Mouse (Mus musculus): ENCODE data around the gene Plscr4. TPM values are rescaled to one million over a fixed set of nuclear protein-coding genes. Genes with fewer than 3 reads are reported as not detected.

The Plscr4 gene
- polyA plus RNA-seq, 2 experiments = 0.35 to 0.46 TPM

- Histone ChIP-seq H3K4me1 (replicated peaks; ENCODE audit: control insufficient read depth in 2 of 2, insufficient read depth in 2 of 2, low read length in 1 of 2) (no peaks in the 10 kb centered on the region), H3K9ac (replicated peaks) (no peak overlapping the region), H3K36me3 (replicated peaks; ENCODE audit: control insufficient read depth, insufficient read depth, low read depth) (no peaks in the 10 kb centered on the region), H3K4me3 (ENCODE audit: insufficient read depth in 1 of 2, low read depth in 2 of 2, low read length in 2 of 2) (no peak overlapping the region), H3K27me3 (ENCODE audit: control insufficient read depth, insufficient read depth, low read length) (no peaks in the 10 kb centered on the region), H3K27ac (no peak overlapping the region), H3K4me2 (ENCODE audit: low read depth) (no peak overlapping the region), H3K9me3 (ENCODE audit: control insufficient read depth, low read length) (no peaks in the 10 kb centered on the region)
- no peak for ATAC-seq (ENCODE audit: insufficient read depth)
- TF ChIP-seq CTCF (IDR thresholded peaks at IDR 0.05; ENCODE audit: low read depth) (no peak), EP300 (IDR thresholded peaks at IDR 0.05; ENCODE audit: low read depth) (no peak)
- DNase-seq (ENCODE audit: low read depth in 3 of 3, low spot score in 3 of 3) = no peak
- 48% methylated on average over 4 of the region's 4 CpGs for WGBS (ENCODE audit: insufficient replicate concordance)
Measured at GRCm38 (mm10) chr9:92441468-92441867, 15.7 kb upstream of the Plscr4 start.

DNA sequence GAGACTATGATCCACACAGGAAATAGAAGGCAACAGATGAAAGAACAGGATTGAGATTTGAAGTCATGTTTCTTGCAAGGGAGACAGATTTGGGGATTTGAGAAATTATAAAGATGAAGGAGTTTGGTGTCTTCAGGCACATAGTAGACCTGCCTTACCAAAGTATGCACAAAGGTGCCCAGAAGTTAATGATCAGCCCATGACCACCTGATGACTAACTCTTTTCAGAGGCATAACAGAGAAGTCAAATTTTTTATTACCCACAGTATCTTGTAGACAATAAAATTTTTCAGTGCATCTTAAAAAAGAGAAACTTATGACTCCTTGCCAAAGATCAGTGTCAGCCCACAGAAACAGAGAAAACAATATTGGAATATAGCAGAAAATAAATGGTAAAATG, 12.6 kb upstream of the Plscr4 start:
- H3K9me3 ChIP-seq (ENCODE audit: control insufficient read depth, low read length) = no peaks in the 10 kb centered on the region
- H3K9ac ChIP-seq (replicated peaks) = no peak overlapping the region
- H3K4me1 ChIP-seq (replicated peaks; ENCODE audit: control insufficient read depth in 2 of 2, insufficient read depth in 2 of 2, low read length in 1 of 2) = no peaks in the 10 kb centered on the region
- TF ChIP-seq CTCF (IDR thresholded peaks at IDR 0.05; ENCODE audit: low read depth) (no peak), EP300 (IDR thresholded peaks at IDR 0.05; ENCODE audit: low read depth) (no peak)
- ATAC-seq (ENCODE audit: insufficient read depth) (no peak), DNase-seq (ENCODE audit: low read depth in 3 of 3, low spot score in 3 of 3) (no peak)
- no peaks in the 10 kb centered on the region for H3K36me3 ChIP-seq (replicated peaks; ENCODE audit: control insufficient read depth, insufficient read depth, low read depth)
- no peak overlapping the region for H3K4me3 ChIP-seq (ENCODE audit: insufficient read depth in 1 of 2, low read depth in 2 of 2, low read length in 2 of 2)
- no peaks in the 10 kb centered on the region for H3K27me3 ChIP-seq (ENCODE audit: control insufficient read depth, insufficient read depth, low read length)
- no peak overlapping the region for H3K27ac ChIP-seq
- no peak overlapping the region for H3K4me2 ChIP-seq (ENCODE audit: low read depth)

GRCm38 (mm10) chr9:92456605-92457004, 568 bp upstream of the Plscr4 start:
- H3K27me3 ChIP-seq (ENCODE audit: control insufficient read depth, insufficient read depth, low read length) = no peaks in the 10 kb centered on the region
- no peak for ATAC-seq (ENCODE audit: insufficient read depth)

DNA sequence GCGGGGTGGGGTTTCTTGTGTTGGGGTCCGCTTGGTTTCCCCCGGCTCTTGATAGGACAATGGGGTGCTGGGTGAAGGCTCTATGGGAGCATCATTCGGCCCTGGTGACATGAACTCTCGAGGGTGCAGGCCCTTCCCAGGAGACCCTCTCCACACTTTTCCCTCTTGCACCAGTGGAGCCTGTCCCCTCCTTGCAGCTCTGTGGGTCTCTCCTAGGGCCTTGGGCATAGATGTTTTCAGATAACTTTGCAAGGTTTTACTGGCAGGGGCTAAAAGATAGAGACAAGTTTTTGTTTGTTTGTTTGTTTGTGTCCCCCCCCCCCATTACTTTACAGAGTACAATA, 858 bp downstream of the Plscr4 start:
- Histone ChIP-seq H3K4me1 (replicated peaks; ENCODE audit: control insufficient read depth in 2 of 2, insufficient read depth in 2 of 2, low read length in 1 of 2) (peaks cover 0 to 2% of the 10 kb centered on the region in 2 experiments; a peak in 1 of 4 replicates), H3K9ac (replicated peaks) (peak overlapping the region; percentile 50), H3K4me2 (ENCODE audit: low read depth) (peak overlapping the region; percentile 75), H3K4me3 (ENCODE audit: insufficient read depth in 1 of 2, low read depth in 2 of 2, low read length in 2 of 2) (peak overlapping the region; percentile 49 to 61), H3K36me3 (replicated peaks; ENCODE audit: control insufficient read depth, insufficient read depth, low read depth) (no peaks in the 10 kb centered on the region), H3K27ac (no peak overlapping the region), H3K9me3 (ENCODE audit: control insufficient read depth, low read length) (no peaks in the 10 kb centered on the region), H3K27me3 (ENCODE audit: control insufficient read depth, insufficient read depth, low read length) (no peaks in the 10 kb centered on the region)
- 4% methylated on average over 5 of the region's 5 CpGs for WGBS (ENCODE audit: insufficient replicate concordance)
- TF ChIP-seq CTCF (IDR thresholded peaks at IDR 0.05; ENCODE audit: low read depth) (no peak), EP300 (IDR thresholded peaks at IDR 0.05; ENCODE audit: low read depth) (no peak)
- DNase-seq (ENCODE audit: low read depth in 3 of 3, low spot score in 3 of 3) (no peak), ATAC-seq (ENCODE audit: insufficient read depth) (no peak)

More at GRCm38 (mm10) chr9:92456605-92457004, 568 bp upstream of the Plscr4 start:
- H3K9ac ChIP-seq (replicated peaks) = no peak overlapping the region
- H3K4me1 ChIP-seq (replicated peaks; ENCODE audit: control insufficient read depth in 2 of 2, insufficient read depth in 2 of 2, low read length in 1 of 2) = peaks cover 0 to 2% of the 10 kb centered on the region in 2 experiments; a peak in 1 of 4 replicates
- H3K4me3 ChIP-seq (ENCODE audit: insufficient read depth in 1 of 2, low read depth in 2 of 2, low read length in 2 of 2) = no peak overlapping the region
- 68% methylated on average over 3 of the region's 3 CpGs for WGBS (ENCODE audit: insufficient replicate concordance)
- DNase-seq (ENCODE audit: low read depth in 3 of 3, low spot score in 3 of 3) = no peak
- H3K36me3 ChIP-seq (replicated peaks; ENCODE audit: control insufficient read depth, insufficient read depth, low read depth) = no peaks in the 10 kb centered on the region
- no peak for TF ChIP-seq EP300 (IDR thresholded peaks at IDR 0.05; ENCODE audit: low read depth)
- TF ChIP-seq CTCF (IDR thresholded peaks at IDR 0.05; ENCODE audit: low read depth) = no peak
- H3K4me2 ChIP-seq (ENCODE audit: low read depth) = no peak overlapping the region
- H3K27ac ChIP-seq = no peak overlapping the region
- no peaks in the 10 kb centered on the region for H3K9me3 ChIP-seq (ENCODE audit: control insufficient read depth, low read length)

- no peak overlapping the region for H3K27ac ChIP-seq
- H3K4me3 ChIP-seq (ENCODE audit: insufficient read depth in 1 of 2, low read depth in 2 of 2, low read length in 2 of 2) = no peak overlapping the region
- peaks cover 0 to 2% of the 10 kb centered on the region in 2 experiments; a peak in 1 of 4 replicates for H3K4me1 ChIP-seq (replicated peaks; ENCODE audit: control insufficient read depth in 2 of 2, insufficient read depth in 2 of 2, low read length in 1 of 2)
- no peaks in the 10 kb centered on the region for H3K9me3 ChIP-seq (ENCODE audit: control insufficient read depth, low read length)
- ATAC-seq (ENCODE audit: insufficient read depth) (no peak), DNase-seq (ENCODE audit: low read depth in 3 of 3, low spot score in 3 of 3) (no peak)
- 81% methylated on average over 2 of the region's 2 CpGs for WGBS (ENCODE audit: insufficient replicate concordance)
- TF ChIP-seq CTCF (IDR thresholded peaks at IDR 0.05; ENCODE audit: low read depth) = no peak
- no peak for TF ChIP-seq EP300 (IDR thresholded peaks at IDR 0.05; ENCODE audit: low read depth)
- no peaks in the 10 kb centered on the region for H3K27me3 ChIP-seq (ENCODE audit: control insufficient read depth, insufficient read depth, low read length)
- no peak overlapping the region for H3K9ac ChIP-seq (replicated peaks)
- H3K4me2 ChIP-seq (ENCODE audit: low read depth) = no peak overlapping the region
- H3K36me3 ChIP-seq (replicated peaks; ENCODE audit: control insufficient read depth, insufficient read depth, low read depth) = no peaks in the 10 kb centered on the region
Measured at GRCm38 (mm10) chr9:92458418-92458817, 1.2 kb downstream of the Plscr4 start.
